Mouse (Mus musculus) layer of hippocampus, postnatal 10 days (tissue): Measurements from ENCODE around the gene Socs1. TPM values are rescaled to one million over a fixed set of nuclear protein-coding genes. Genes with fewer than 3 reads are reported as not detected.
"Not testable (repeated sequence)": the region's sequence is repeated elsewhere in the genome, so short reads cannot be mapped to it uniquely, and the experiment has no call there.

Source experiments
- DNase-seq, 2 experiments: peaks; one replicate each; pipeline ENCODE4 v3.0.0; 2021; ENCODE audit warnings: low spot score in 2 of 2
- long read RNA-seq: library from polyadenylated mRNA; stranded (forward); transcript quantifications from one replicate; pipeline ENCODE4 v2.0.0, GENCODE M21; 2023
- total RNA-seq, 2 experiments: library from RNA; stranded (reverse); gene quantifications; 2 replicates each; pipeline ENCODE4 v1.2.3; 2021

The Socs1 gene
- total RNA-seq: 1 to 10 TPM; 1.3 to 1.5 TPM
- long read RNA-seq, partial matches to known transcripts: 0 of 4 reads
- long read RNA-seq, other reads (novel, unspliced or antisense): 0 of 4 reads

- DNase-seq: peak; percentile 74 to 82
These were observed at the start of gene Socs1 for GRCm38 (mm10) chr16:10785371-10786231. Gene Socs1, minus strand, starts transcription at chr16:10785536.

DNA sequence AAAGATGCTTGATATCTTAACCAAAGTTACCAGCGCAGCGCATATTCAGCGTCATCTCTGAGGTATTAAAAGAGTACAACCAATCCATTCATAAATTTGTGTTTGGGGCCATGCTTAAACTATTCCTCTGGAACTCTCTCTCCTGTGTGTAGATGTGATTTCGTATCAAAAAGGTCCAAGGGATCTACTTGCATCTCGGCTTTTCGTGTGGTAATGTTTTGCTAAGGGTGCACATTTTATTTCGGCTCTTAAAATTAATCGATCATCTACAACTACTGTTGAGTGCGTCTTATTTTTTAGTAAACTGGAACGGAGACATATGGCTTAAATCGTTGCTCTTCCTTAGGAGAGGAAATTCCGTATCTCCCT lies 49.2 kb upstream of the Socs1 start:
- DNase-seq: no peak

DNA sequence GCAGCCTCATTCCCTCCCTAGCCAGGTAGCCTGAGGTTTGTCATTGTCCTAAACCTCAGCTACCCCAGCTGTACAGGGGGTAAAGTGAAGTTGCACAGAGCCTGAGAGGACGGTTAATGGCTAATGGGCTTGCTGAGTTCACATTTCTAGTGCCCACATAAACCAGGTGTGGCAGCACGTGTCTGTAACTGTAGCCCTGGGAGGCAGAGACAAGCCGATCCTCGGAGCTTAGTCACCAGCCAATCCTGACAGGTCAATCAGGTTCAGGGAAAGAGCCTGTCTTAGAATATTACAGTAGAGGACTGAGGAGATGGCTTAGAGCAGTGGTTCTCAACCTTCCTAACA lies 43.1 kb upstream of the Socs1 start:
- no peak for DNase-seq

GRCm38 (mm10) chr16:10827766-10828460 lies 42.6 kb upstream of the Socs1 start:
- DNase-seq: no peak

- no peak for DNase-seq
These were observed 41.9 kb upstream of the Socs1 start for GRCm38 (mm10) chr16:10827269-10827668.

- no peak for DNase-seq
These were observed 40.5 kb upstream of the Socs1 start for GRCm38 (mm10) chr16:10825840-10826239.

DNA sequence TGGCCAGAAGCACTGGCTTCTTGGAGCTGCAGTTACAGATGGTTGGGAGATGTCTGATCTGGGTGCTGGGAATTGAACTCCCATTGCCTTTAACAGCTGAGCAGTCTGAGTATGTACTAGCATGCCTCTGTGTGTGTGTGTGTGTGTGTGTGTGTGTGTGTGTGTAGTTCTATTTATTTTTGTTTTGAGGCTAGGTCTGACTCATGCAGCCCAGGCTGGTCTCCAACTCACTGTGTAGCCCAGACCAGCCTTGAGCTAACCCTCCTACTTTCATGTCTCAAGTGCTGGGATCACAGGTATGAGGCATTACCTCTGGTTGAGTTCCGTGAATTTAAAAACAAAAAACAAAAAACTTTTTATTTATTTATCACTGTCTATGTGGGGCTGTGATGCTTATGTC lies 39.2 kb upstream of the Socs1 start:
- no peak for DNase-seq

GRCm38 (mm10) chr16:10821387-10821786 lies 36.1 kb upstream of the Socs1 start:
- no peak for DNase-seq

- no peak for DNase-seq
These were observed 34.6 kb upstream of the Socs1 start for GRCm38 (mm10) chr16:10819966-10820365.

DNA sequence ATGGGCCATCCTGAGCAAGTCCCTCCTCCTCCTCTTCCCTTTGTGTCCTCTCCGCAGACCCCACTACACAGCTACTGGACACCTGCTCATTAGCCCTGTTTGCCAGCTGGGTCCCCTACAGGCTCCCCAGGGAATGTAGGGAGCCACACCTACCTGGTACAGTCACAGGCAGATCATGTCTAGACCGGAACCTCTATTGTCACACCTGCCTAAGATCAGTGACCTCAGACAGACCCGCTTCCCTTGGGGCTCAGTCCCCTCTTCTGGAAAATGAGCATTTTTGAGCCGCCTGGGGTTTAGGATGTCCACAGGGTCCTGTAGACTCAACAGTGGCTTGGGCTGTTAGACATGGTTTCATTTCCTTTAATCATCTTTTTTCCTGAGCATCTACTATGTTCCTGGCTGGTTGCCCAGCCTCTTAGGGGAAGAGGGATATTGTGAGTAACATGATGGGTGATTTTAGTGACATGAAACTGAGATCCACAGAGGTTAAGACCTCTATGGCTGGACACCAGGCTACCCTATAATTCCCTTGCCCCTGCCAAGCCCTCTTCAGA lies 33.3 kb upstream of the Socs1 start:
- DNase-seq: no peak

GRCm38 (mm10) chr16:10814864-10815263 lies 29.5 kb upstream of the Socs1 start:
- no peak for DNase-seq

DNA sequence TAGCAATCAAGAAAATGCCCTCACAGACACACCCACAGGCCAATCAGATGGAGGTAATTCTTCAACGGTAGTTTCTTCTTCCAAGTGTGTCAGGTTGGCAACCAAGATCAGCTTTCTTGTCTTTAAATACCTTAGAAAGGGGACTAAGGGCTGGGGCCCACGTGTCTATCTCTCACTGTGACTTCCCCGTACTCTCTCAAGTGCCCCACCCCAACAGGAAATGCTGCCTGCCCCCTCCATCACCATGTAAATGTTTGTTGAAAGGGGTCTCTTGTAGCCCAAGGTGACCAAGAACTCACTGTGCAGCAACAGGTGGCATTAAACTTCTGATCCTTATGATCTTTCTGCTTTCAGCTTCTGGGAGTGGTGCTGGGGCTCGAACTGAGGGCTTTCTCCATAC lies 28.4 kb upstream of the Socs1 start:
- no peak for DNase-seq

DNA sequence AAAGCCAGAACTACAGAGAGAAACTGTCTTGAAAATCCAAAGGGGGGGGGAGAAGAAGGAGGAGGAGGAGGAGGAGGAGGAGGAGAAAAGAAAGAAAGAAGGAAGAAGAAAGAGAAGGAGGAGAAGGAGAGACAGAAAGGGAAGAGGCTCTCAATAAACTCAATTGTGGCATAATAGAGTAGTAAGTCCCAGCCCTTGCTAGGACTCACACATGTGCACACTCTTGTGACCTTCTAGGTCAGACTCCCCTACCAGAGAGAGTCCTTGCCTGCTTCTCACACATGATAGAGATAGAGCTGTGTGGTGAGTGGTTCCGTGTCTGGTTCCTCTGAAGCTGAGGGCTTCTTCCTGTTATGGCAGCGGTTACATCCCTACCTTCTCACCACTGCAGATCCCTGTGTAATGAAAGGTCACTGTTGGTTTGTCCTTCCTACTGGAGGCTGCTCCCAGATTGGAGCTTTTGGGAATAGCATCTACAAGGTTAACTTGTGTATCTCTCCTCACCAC lies 27.6 kb upstream of the Socs1 start, which contains the start of gene Gm11172:
Gene Gm11172, plus strand, starts transcription at position 51 of the 507 bp plus-strand sequence.
- DNase-seq: no peak

DNA sequence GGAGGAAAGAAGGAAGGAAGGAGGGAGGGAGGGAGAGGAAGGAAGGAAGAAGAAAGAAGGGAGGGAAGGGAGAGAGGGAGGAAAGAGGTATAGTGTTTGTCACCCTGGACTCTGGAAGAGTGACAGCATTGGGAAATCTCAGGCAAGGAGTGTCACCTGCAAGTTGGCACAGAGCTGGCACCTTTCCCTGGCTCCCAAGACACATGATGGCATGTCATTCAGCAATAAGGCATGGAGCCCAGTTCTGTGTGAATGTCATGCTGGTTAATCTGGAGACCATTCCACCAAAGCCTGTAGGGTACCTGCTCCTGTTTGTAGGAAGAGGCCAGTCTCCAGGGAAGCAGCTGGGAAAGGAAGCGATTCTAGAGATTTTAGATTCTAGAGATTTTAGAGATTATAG lies 25.0 kb upstream of the Socs1 start:
- DNase-seq: no peak

- no peak for DNase-seq
These were observed 20.6 kb upstream of the Socs1 start, which contains the start of gene Prm1 for GRCm38 (mm10) chr16:10805789-10806527. Gene Prm1, minus strand, starts transcription at chr16:10805839.

DNA sequence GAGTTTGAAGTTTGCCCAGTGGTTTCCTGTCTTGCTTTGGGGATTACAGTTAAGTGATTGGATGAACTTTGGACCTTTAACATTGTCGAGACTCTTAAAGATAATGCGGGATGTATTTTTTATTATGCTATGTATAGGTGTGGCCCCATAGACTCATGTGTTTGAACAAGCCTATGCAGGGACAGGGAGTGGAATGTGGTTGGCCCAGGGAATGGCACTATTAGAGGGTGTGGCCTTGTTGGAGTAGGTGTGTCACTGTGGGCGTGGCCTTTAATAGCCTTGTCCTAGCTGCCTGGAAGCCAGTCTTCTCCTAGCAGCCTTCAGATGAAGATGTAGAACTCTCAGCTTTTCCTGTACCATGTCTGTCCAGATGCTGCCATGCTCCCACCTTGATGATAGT lies 17.1 kb upstream of the Socs1 start:
- DNase-seq: not testable (repeated sequence)

GRCm38 (mm10) chr16:10796034-10796433 lies 10.7 kb upstream of the Socs1 start, which contains the start of gene Prm2:
Gene Prm2, minus strand, starts transcription at chr16:10796134.
- no peak for DNase-seq

- no peak for DNase-seq
These were observed 5.4 kb upstream of the Socs1 start, which contains the start of gene Prm3 for GRCm38 (mm10) chr16:10790702-10791101. Gene Prm3, minus strand, starts transcription at chr16:10790914.

DNA sequence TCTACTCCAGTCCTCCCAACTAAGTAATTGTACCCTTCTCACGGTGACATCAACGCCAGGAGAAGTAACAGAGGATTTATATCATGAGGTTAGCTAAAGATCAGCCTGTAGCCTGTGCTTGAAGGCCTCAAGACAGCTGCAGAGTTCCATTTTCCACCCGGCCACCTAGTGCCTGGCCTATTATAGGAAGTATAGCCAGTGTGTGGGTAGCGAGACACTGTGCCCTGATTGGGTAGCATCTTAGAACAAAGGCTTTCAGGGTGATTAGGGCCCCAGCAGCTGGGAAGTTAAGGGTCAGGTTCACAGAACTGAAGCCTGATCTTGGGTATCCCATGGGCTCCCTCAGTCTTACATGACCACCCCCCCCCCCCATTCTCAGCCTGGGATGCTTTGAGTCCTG lies 3.5 kb upstream of the Socs1 start:
- DNase-seq: no peak

DNA sequence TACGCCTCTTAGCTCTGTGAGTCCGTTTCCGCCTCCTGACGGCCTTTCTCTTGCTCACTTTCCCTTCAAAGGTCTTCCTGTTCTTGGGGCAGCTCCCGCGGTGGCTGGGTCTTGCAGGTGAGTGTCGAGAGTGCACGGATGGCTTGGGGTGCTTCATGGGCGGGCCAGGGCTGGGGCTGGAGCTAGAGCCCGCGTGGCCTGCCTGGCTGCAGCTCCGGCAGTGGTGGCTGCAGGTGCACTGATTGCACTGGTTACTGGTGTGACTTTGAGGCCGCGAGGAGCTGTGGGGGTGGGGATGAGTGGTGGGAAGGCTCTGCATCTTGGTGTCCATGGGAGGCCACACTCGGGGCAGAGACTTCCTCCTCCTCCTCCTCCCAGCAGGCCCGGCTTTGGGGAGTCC lies 2.9 kb upstream of the Socs1 start, which contains the start of gene Tnp2:
Gene Tnp2, minus strand, starts transcription at position 390 of the 400 bp plus-strand sequence.
- no peak for DNase-seq

GRCm38 (mm10) chr16:10787548-10788058 lies 2.3 kb upstream of the Socs1 start:
- no peak for DNase-seq
